9 mouse cellular contexts compared by ENCODE assay signal in genomic region chr17:83078601-83079360, GRCm38 (mm10).
A peak's percentile ranks its signal among the peaks of the same experiment; 100 is the strongest.
DNase-seq lines count a peak whose midpoint lies in the region; ATAC-seq and TF ChIP-seq lines count a peak whose summit lies in the region.
"Had no signal": no experiment of that assay in that cellular context is flagged by ENCODE, and none has a peak within 500 bp of the region (broad histone marks: within the 10 kb centered on the region; RNA-seq: fewer than 3 reads in every experiment).

No protein-coding gene starts in this region.

- peak overlapping the region; percentile 40 for H3K4me2 ChIP-seq in heart, embryonic 15.5 days
- H3K4me2 ChIP-seq in liver, embryonic 12.5 days, result 0 out of 2 replicates have a peak overlapping the region, but pooled peaks have one; percentile 2

- in situ Hi-C loops in ES-E14 (cut with MboI; ENCODE audit: low sequenced_read_pairs in 2 of 2, unreplicated experiment in 2 of 2), result no loop called here

- no peak overlapping the region for H3K9ac ChIP-seq in ES-E14 (ENCODE audit: insufficient read depth, low read depth, low read length, poor library complexity, severe bottlenecking)
- no peak overlapping the region for H3K9ac ChIP-seq in heart, embryonic 15.5 days
- no peak overlapping the region for H3K9ac ChIP-seq in liver, embryonic 12.5 days

- no peak overlapping the region for H3K27ac ChIP-seq in ES-E14 (ENCODE audit: insufficient read depth, low read depth, low read length, poor library complexity, severe bottlenecking)
- H3K27ac ChIP-seq in heart, embryonic 15.5 days, result peak overlapping the region; percentile 57; the same call in 1 of the 2 replicates
- no peak overlapping the region for H3K27ac ChIP-seq in liver, embryonic 12.5 days

- H3K4me3 ChIP-seq in ES-E14 (ENCODE audit: insufficient read depth in 1 of 2, low read depth in 1 of 2, low read length in 2 of 2, poor library complexity in 1 of 2, severe bottlenecking in 1 of 2), result no peak overlapping the region
- peak overlapping the region; percentile 3; the same call in 1 of the 2 replicates for H3K4me3 ChIP-seq in heart, embryonic 15.5 days
- no peak overlapping the region for H3K4me3 ChIP-seq in liver, embryonic 12.5 days

- H3K36me3 ChIP-seq in ES-E14 (ENCODE audit: control insufficient read depth, insufficient read depth, low read length, poor library complexity, severe bottlenecking), result no peaks in the 10 kb centered on the region
- H3K36me3 ChIP-seq in heart, embryonic 15.5 days, result no peaks in the 10 kb centered on the region
- H3K36me3 ChIP-seq in liver, embryonic 12.5 days, result no peaks in the 10 kb centered on the region

- H3K4me1 ChIP-seq in ES-E14 (ENCODE audit: control insufficient read depth in 2 of 2, insufficient read depth in 2 of 2, low read length in 2 of 2, poor library complexity in 1 of 2), result no peaks in the 10 kb centered on the region
- peaks cover 32% of the 10 kb centered on the region for H3K4me1 ChIP-seq in heart, embryonic 15.5 days (replicated peaks)
- peaks cover 14% of the 10 kb centered on the region for H3K4me1 ChIP-seq in liver, embryonic 12.5 days

- 0 out of 2 replicates have a peak, but pooled peaks have one; percentile 19 for ATAC-seq in heart, embryonic 15.5 days (replicated peaks; ENCODE audit: insufficient number of reproducible peaks, insufficient read depth, low FRiP score, low read depth)
- no peak for ATAC-seq in liver, embryonic 12.5 days

- H3K27me3 ChIP-seq in heart, embryonic 15.5 days, result no peaks in the 10 kb centered on the region
- peaks cover 9% of the 10 kb centered on the region; the same call in 1 of the 2 replicates for H3K27me3 ChIP-seq in liver, embryonic 12.5 days (replicated peaks)

- 24% methylated on average over 19 of the region's 19 CpGs for WGBS in heart, embryonic 15.5 days
- 27% methylated on average over 19 of the region's 19 CpGs for WGBS in liver, embryonic 12.5 days (ENCODE audit: insufficient replicate concordance)

- H3K9me3 ChIP-seq in ES-E14 (ENCODE audit: control insufficient read depth, insufficient read depth, low read depth, low read length), result 0 out of 2 replicates have a peak, but pooled peaks cover 1% of the 10 kb centered on the region
- no peaks in the 10 kb centered on the region for H3K9me3 ChIP-seq in heart, embryonic 15.5 days (replicated peaks)
- H3K9me3 ChIP-seq in liver, embryonic 12.5 days (replicated peaks), result no peaks in the 10 kb centered on the region

- peak; percentile 45 to 88 for DNase-seq in adrenal gland, adult (ENCODE audit: inconsistent age in 2 of 2, low spot score in 1 of 2)
- DNase-seq in adrenal gland, postnatal 4 days (ENCODE audit: low spot score in 2 of 2), result no peak
- DNase-seq in ES-E14 (ENCODE audit: low read depth, low spot score), result peak; percentile 6
- DNase-seq in urinary bladder, adult 18-20 months (ENCODE audit: low spot score in 2 of 2), result no peak
- DNase-seq in cerebellum, adult 11 months, result no peak
- DNase-seq in cerebellum, postnatal 14 days, result no peak
- DNase-seq: thymus, postnatal 36 days had no signal

TF ChIP-seq in ES-E14, 5 proteins besides CTCF, POLR2A, EP300 and RAD21:
- no peak for TF ChIP-seq ZC3H11A (IDR thresholded peaks at IDR 0.05; ENCODE audit: borderline replicate concordance, low read depth, low read length)
- no peak for TF ChIP-seq CHD2 (IDR thresholded peaks at IDR 0.05; ENCODE audit: low read depth, low read length)
- TF ChIP-seq MAFK (IDR thresholded peaks at IDR 0.05; ENCODE audit: insufficient read depth, low read depth, low read length), result peak; percentile 79
- TF ChIP-seq ZNF384 (IDR thresholded peaks at IDR 0.05; ENCODE audit: low read depth, low read length), result no peak
- no peak for TF ChIP-seq HCFC1 (IDR thresholded peaks at IDR 0.05; ENCODE audit: borderline replicate concordance, insufficient read depth, low read length)
TF ChIP-seq in ES-E14: peak in this region for 1.

Comparison
In these comparisons a context has a peak if more than half of its experiments do, and no peak if none do; other contexts are left out.
1. DNase-seq: peak in adrenal gland, adult (2 of 2) and ES-E14 (single experiment); none in adrenal gland, postnatal 4 days (0 of 2), urinary bladder, adult 18-20 months (0 of 2), cerebellum, adult 11 months (single experiment) and cerebellum, postnatal 14 days (0 of 2).